Mouse (Mus musculus): ENCODE data around the gene Cd2ap. TPM values are rescaled to one million over a fixed set of nuclear protein-coding genes. Genes with fewer than 3 reads are reported as not detected.

Gene Cd2ap
- total and polyA plus RNA-seq, 3 experiments, result 5.0 to 17.8 (median 16.9) TPM

DNA sequence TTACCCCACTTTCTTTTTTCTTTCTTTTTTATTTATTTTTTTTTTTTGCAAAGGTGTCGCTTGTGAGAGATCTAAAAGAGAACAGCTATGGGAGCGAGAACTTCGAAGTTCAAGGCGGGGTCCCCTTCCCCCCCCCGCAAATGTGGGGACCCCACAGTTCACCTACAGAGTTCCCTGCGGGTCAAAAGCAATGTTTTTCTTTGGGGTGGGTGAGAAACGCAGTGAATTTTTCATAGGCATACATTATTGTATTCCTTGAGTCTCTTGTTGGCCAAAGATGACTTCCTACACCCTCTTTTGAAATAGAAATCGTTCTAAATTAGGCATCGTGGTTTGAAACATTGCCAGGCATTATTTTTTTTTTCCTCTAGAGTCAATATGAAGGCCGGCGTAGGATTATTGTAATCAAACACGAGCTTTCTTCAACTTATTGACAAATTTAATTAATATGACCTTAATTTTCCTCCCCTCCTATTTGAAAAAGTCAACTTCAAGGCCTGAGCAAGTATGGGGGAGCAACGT lies 500 bp upstream of the Cd2ap start:
- TF ChIP-seq CTCF (IDR thresholded peaks at IDR 0.05), result no peak
- TF ChIP-seq EP300 (IDR thresholded peaks at IDR 0.05; ENCODE audit: insufficient read depth, low read depth, low read length), result no peak
- TF ChIP-seq POLR2A (IDR thresholded peaks at IDR 0.05; ENCODE audit: insufficient read depth, low read depth, low read length), result no peak
- H3K36me3 ChIP-seq (ENCODE audit: control insufficient read depth, insufficient read depth, low read length), result peaks cover 12% of the 10 kb centered on the region
- intact Hi-C loops (cut with DNase I), result loop anchor here (5.0 to 10.0 kb wide), 3 partner anchors 60 to 358 kb away; no protein-coding TSS in a partner anchor
- peak overlapping the region; percentile 97 for H3K27ac ChIP-seq
- DNase-seq, result no peak
- peak overlapping the region; percentile 92 for H3K4me3 ChIP-seq
- no peaks in the 10 kb centered on the region for H3K27me3 ChIP-seq (ENCODE audit: control insufficient read depth, insufficient read depth, low read length)
- H3K4me1 ChIP-seq (ENCODE audit: control insufficient read depth, insufficient read depth, low read length), result peaks cover 4% of the 10 kb centered on the region
- H3K9ac ChIP-seq (ENCODE audit: low read depth, low read length), result peak overlapping the region; percentile 34; the same call in 1 of the 2 replicates
- 14% methylated on average over 13 of the region's 13 CpGs for WGBS
- H3K79me2 ChIP-seq (replicated peaks; ENCODE audit: control insufficient read depth, insufficient read depth, low read length), result no peaks in the 10 kb centered on the region

DNA sequence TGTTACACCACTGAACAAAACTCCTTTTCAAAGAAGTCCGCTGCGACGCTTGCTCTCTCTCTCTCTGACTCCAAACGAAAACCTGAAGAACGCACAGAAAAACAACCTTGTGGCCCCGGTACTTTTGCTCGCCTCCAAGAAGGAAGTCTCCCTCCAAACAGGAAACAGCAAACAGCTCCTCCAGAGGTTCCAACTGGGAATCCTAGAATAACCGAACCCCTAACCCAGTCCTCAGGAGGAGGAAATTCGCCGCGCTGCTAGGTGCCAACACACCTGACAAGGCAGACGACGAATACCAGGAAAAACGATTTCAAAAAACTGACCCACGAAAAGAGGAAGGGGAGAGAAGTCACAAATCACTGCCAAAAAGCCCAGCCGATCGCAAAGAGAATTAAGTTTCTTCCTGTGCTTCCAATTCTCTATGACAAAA lies 879 bp downstream of the Cd2ap start:
- DNase-seq, result peak; percentile 58 to 59
- no peaks in the 10 kb centered on the region for H3K27me3 ChIP-seq (ENCODE audit: control insufficient read depth, insufficient read depth, low read length)
- peak overlapping the region; percentile 97 for H3K27ac ChIP-seq
- WGBS, result under 1% methylated on average over 17 of the region's 17 CpGs
- H3K79me2 ChIP-seq (replicated peaks; ENCODE audit: control insufficient read depth, insufficient read depth, low read length), result peaks cover under 1% of the 10 kb centered on the region; the same call in 1 of the 2 replicates
- peaks cover 13% of the 10 kb centered on the region for H3K36me3 ChIP-seq (ENCODE audit: control insufficient read depth, insufficient read depth, low read length)
- H3K9ac ChIP-seq (ENCODE audit: low read depth, low read length), result peak overlapping the region; percentile 93
- intact Hi-C loops (cut with DNase I), result loop anchor here (5.0 to 10.0 kb wide), 3 partner anchors 58 to 359 kb away; no protein-coding TSS in a partner anchor
- TF ChIP-seq EP300 (IDR thresholded peaks at IDR 0.05; ENCODE audit: insufficient read depth, low read depth, low read length), result no peak
- 0 out of 2 replicates have a peak, but pooled peaks have one; percentile 11 for TF ChIP-seq POLR2A (IDR thresholded peaks at IDR 0.05; ENCODE audit: insufficient read depth, low read depth, low read length)
- TF ChIP-seq CTCF (IDR thresholded peaks at IDR 0.05), result peak; percentile 54
- H3K4me3 ChIP-seq, result peak overlapping the region; percentile 92
- H3K4me1 ChIP-seq (ENCODE audit: control insufficient read depth, insufficient read depth, low read length), result peaks cover 6% of the 10 kb centered on the region

DNA sequence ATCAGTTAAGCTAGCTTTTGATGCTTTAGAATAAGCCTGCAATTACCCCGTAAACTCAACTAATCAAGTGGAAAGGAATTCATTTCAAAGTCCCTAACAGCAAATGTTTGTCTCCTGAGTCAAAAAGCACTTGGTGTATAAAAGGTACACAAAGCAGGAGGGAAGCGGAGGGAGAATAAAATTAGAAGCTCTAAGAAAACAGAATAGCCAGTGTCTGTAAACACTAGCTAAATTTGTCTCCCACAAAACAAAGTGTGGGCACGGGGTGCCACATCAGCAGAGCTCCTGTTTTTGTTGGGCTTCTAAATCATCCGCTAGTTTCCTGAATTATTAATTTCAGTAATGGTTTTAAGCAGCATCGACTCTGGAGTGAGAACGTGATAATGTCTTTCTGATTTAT lies 1.4 kb downstream of the Cd2ap start:
- peaks cover 8% of the 10 kb centered on the region for H3K4me1 ChIP-seq (ENCODE audit: control insufficient read depth, insufficient read depth, low read length)
- intact Hi-C loops (cut with DNase I), result loop anchor here (5.0 to 10.0 kb wide), 3 partner anchors 58 to 360 kb away; no protein-coding TSS in a partner anchor
- WGBS, result 5% methylated on average over 6 of the region's 6 CpGs

DNA sequence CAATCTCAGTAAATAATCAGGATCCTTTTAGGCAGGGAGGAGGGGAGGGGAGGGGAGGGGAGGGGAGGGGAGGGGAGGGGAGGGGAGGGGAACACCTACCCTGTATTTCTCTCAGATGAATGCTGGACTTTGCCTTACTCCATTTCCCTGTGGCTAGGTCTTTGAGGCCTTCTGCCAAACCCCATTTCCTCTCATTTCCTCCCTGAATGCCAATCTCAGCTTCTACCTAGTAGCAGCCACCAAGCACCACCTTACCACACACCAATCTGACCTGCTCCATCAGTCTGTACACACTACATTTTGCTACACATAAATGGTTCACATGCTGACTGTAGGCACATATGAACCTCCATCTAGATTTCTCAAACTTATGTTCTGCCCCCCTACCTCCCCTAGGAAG lies 6.0 kb downstream of the Cd2ap start:
- TF ChIP-seq POLR2A (IDR thresholded peaks at IDR 0.05; ENCODE audit: insufficient read depth, low read depth, low read length), result no peak
- no peak for TF ChIP-seq CTCF (IDR thresholded peaks at IDR 0.05)
- no peak for TF ChIP-seq EP300 (IDR thresholded peaks at IDR 0.05; ENCODE audit: insufficient read depth, low read depth, low read length)

More for the DNA sequence above, 1.4 kb downstream of the Cd2ap start:
- Histone ChIP-seq H3K9ac (ENCODE audit: low read depth, low read length) (no peak overlapping the region), H3K27ac (peak overlapping the region; percentile 97), H3K36me3 (ENCODE audit: control insufficient read depth, insufficient read depth, low read length) (peaks cover 14% of the 10 kb centered on the region), H3K79me2 (replicated peaks; ENCODE audit: control insufficient read depth, insufficient read depth, low read length) (peaks cover 2% of the 10 kb centered on the region; the same call in 1 of the 2 replicates), H3K4me3 (peak overlapping the region; percentile 92), H3K27me3 (ENCODE audit: control insufficient read depth, insufficient read depth, low read length) (no peaks in the 10 kb centered on the region)
- no peak for TF ChIP-seq EP300 (IDR thresholded peaks at IDR 0.05; ENCODE audit: insufficient read depth, low read depth, low read length)
- TF ChIP-seq POLR2A (IDR thresholded peaks at IDR 0.05; ENCODE audit: insufficient read depth, low read depth, low read length), result no peak
- DNase-seq, result no peak

DNA sequence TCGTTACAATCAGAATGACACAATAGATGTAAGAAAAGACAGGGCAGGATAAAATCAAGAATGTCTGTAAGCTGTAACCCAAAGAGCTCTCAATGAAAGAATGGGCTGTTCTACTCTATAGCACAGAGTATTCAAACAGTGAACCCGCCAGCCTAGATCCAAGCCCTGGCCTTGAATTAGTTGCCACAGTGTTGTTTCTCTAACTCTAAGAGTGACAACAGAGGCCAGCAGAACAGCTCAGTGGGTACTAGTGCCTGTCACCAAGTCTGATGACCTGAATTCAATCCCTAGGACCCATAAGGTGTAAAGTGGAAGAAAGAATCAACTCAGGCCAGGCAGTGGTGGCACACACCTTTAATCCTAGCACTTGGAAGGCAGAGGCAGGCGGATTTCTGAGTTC lies 13.3 kb downstream of the Cd2ap start:
- Histone ChIP-seq H3K79me2 (replicated peaks; ENCODE audit: control insufficient read depth, insufficient read depth, low read length) (peaks cover 5% of the 10 kb centered on the region), H3K4me3 (no peak overlapping the region), H3K9ac (ENCODE audit: low read depth, low read length) (no peak overlapping the region), H3K27ac (no peak overlapping the region), H3K4me1 (ENCODE audit: control insufficient read depth, insufficient read depth, low read length) (peaks cover 6% of the 10 kb centered on the region), H3K27me3 (ENCODE audit: control insufficient read depth, insufficient read depth, low read length) (no peaks in the 10 kb centered on the region), H3K36me3 (ENCODE audit: control insufficient read depth, insufficient read depth, low read length) (0 out of 2 replicates have a peak, but pooled peaks cover 2% of the 10 kb centered on the region)
- DNase-seq, result no peak
- no peak for TF ChIP-seq CTCF (IDR thresholded peaks at IDR 0.05)
- TF ChIP-seq EP300 (IDR thresholded peaks at IDR 0.05; ENCODE audit: insufficient read depth, low read depth, low read length), result no peak
- no peak for TF ChIP-seq POLR2A (IDR thresholded peaks at IDR 0.05; ENCODE audit: insufficient read depth, low read depth, low read length)
- 83% methylated on average over 3 of the region's 3 CpGs for WGBS
- intact Hi-C loops (cut with DNase I), result no loop called here

More for the DNA sequence above, 6.0 kb downstream of the Cd2ap start:
- DNase-seq, result no peak
- H3K27me3 ChIP-seq (ENCODE audit: control insufficient read depth, insufficient read depth, low read length), result no peaks in the 10 kb centered on the region
- no peak overlapping the region for H3K9ac ChIP-seq (ENCODE audit: low read depth, low read length)
- H3K4me3 ChIP-seq, result no peak overlapping the region
- intact Hi-C loops (cut with DNase I), result loop anchor here (10.0 kb wide), 1 partner anchor 364 kb away; no protein-coding TSS in a partner anchor
- peaks cover 19% of the 10 kb centered on the region for H3K36me3 ChIP-seq (ENCODE audit: control insufficient read depth, insufficient read depth, low read length)
- no peak overlapping the region for H3K27ac ChIP-seq
- peaks cover 13% of the 10 kb centered on the region for H3K4me1 ChIP-seq (ENCODE audit: control insufficient read depth, insufficient read depth, low read length)
- H3K79me2 ChIP-seq (replicated peaks; ENCODE audit: control insufficient read depth, insufficient read depth, low read length), result peaks cover 3% of the 10 kb centered on the region; the same call in 1 of the 2 replicates

DNA sequence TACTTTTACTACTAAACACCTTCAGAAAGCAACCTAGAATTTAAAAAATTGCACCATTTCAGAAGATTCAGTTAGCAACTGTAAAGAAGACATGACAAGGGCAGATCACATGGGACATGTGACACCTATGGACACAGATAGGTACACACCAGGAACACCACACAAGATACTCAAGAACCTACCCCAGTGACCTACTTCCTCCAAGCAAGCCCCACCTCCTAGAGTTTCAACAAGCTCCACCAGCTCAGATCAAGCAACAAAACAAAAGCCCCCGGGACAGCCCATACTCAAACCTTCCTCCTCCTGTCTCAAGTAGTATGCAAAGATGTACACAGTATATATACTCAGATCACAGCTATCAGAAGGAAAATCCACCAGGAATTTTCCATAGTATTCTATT lies 16.1 kb downstream of the Cd2ap start:
- 77% methylated on average over 1 of the region's 1 CpGs for WGBS

More for the DNA sequence above, 16.1 kb downstream of the Cd2ap start:
- peaks cover 9% of the 10 kb centered on the region; the same call in 1 of the 2 replicates for H3K36me3 ChIP-seq (ENCODE audit: control insufficient read depth, insufficient read depth, low read length)
- no peak overlapping the region for H3K9ac ChIP-seq (ENCODE audit: low read depth, low read length)
- H3K79me2 ChIP-seq (replicated peaks; ENCODE audit: control insufficient read depth, insufficient read depth, low read length), result peaks cover 7% of the 10 kb centered on the region
- H3K4me3 ChIP-seq, result no peak overlapping the region
- intact Hi-C loops (cut with DNase I), result no loop called here
- no peak for DNase-seq
- peaks cover 10% of the 10 kb centered on the region for H3K4me1 ChIP-seq (ENCODE audit: control insufficient read depth, insufficient read depth, low read length)
- no peaks in the 10 kb centered on the region for H3K27me3 ChIP-seq (ENCODE audit: control insufficient read depth, insufficient read depth, low read length)
- H3K27ac ChIP-seq, result no peak overlapping the region
- no peak for TF ChIP-seq CTCF (IDR thresholded peaks at IDR 0.05)
- no peak for TF ChIP-seq POLR2A (IDR thresholded peaks at IDR 0.05; ENCODE audit: insufficient read depth, low read depth, low read length)
- TF ChIP-seq EP300 (IDR thresholded peaks at IDR 0.05; ENCODE audit: insufficient read depth, low read depth, low read length), result no peak

Measured in heart, adult 2 months (tissue).